25 mouse cellular contexts compared by ENCODE assay signal in genomic region chr9:23457186-23457585, GRCm38 (mm10).
"Had no signal": no experiment of that assay in that cellular context is flagged by ENCODE, and none has a peak within 500 bp of the region (broad histone marks: within the 10 kb centered on the region; RNA-seq: fewer than 3 reads in every experiment).

No protein-coding gene starts in this region.

- H3K4me2 ChIP-seq: heart, embryonic 12.5 days; hindbrain, embryonic 12.5 days; hindbrain, embryonic 14.5 days; intestine, embryonic 15.5 days; limb, embryonic 12.5 days; liver, embryonic 11.5 days; liver, embryonic 13.5 days had no signal

- H3K4me3 ChIP-seq: heart, embryonic 10.5 days; heart, embryonic 12.5 days; hindbrain, embryonic 10.5 days; hindbrain, embryonic 12.5 days; intestine, embryonic 15.5 days; layer of hippocampus, adult 2 months; left cerebral cortex, adult 2 months; limb, embryonic 10.5 days; limb, embryonic 12.5 days; liver, embryonic 13.5 days had no signal

- DNase-seq: gastrocnemius, postnatal 14 days; gastrocnemius, postnatal 36 days; heart, adult 18-20 months; heart, postnatal 10 days; heart, postnatal 4 days; kidney, adult 2 months; kidney, postnatal 10 days; kidney, postnatal 25 days; kidney, postnatal 4 days; liver; liver, embryonic 13.5 days had no signal

- H3K27me3 ChIP-seq: heart, embryonic 12.5 days; hindbrain, embryonic 12.5 days; intestine, embryonic 15.5 days; liver, embryonic 13.5 days had no signal

- ATAC-seq: hindbrain, embryonic 16.5 days; inflammation-experienced regulatory T-cells, adult 6 months; intestine, embryonic 15.5 days; intestine, postnatal 0 days had no signal

- H3K36me3 ChIP-seq: heart, embryonic 10.5 days; heart, embryonic 12.5 days; hindbrain, embryonic 10.5 days; hindbrain, embryonic 12.5 days; intestine, embryonic 15.5 days; limb, embryonic 10.5 days; limb, embryonic 12.5 days; liver, embryonic 13.5 days had no signal
